Mouse (Mus musculus) hematopoietic stem cell, adult 5-6 weeks (primary cell): Measurements from ENCODE around the gene Luc7l. TPM values are rescaled to one million over a fixed set of nuclear protein-coding genes. Genes with fewer than 3 reads are reported as not detected.

Source experiments
- total RNA-seq: library from RNA; stranded (forward); fragments of 172-1452, 232-1000 nt; gene quantifications from 2 replicates; pipeline ENCODE4 v1.2.3, GENCODE M21; 2017

Luc7l gene
- total RNA-seq, 1 experiment from 2014 or later: 155 TPM

Other genes starting within 250 kb of the Luc7l start
- 4.7 and 6.5 TPM in 2 replicates for gene Rab11fip3, start 183.3 kb upstream of the Luc7l start, total RNA-seq
- 23.8 and 27.2 TPM in 2 replicates for gene Decr2, start 162.6 kb upstream of the Luc7l start, total RNA-seq
- gene Nme4, start 157.3 kb upstream of the Luc7l start, total RNA-seq: 70.3 and 75.4 TPM in 2 replicates
- gene Tmem8, start 139.6 kb upstream of the Luc7l start, total RNA-seq: 10.3 and 13.2 TPM in 2 replicates
- 21.7 and 31.0 TPM in 2 replicates for gene Mrpl28, start 129.4 kb upstream of the Luc7l start, total RNA-seq
- 224 and 358 TPM in 2 replicates for gene Axin1, start 114.2 kb upstream of the Luc7l start, total RNA-seq
- gene Pdia2, start 53.8 kb upstream of the Luc7l start, total RNA-seq: 0.13 and 0.15 TPM in 2 replicates
- 0.89 and 1.9 TPM in 2 replicates for gene Rgs11, start 49.9 kb upstream of the Luc7l start, total RNA-seq
- not detected in 2 replicates for gene Arhgdig, start 45.1 kb upstream of the Luc7l start, total RNA-seq
- 9.1 and 9.5 TPM in 2 replicates for gene Fam234a, start 8.7 kb upstream of the Luc7l start, total RNA-seq
- 4.5 and 7.0 TPM in 2 replicates for gene Neurl1b, start 161.9 kb downstream of the Luc7l start, total RNA-seq